Mouse (Mus musculus) stomach, embryonic 16.5 days (tissue): ENCODE measurements around the gene Exosc1. TPM values are rescaled to one million over a fixed set of nuclear protein-coding genes. Genes with fewer than 3 reads are reported as not detected.
A peak's percentile ranks its signal among the peaks of the same experiment; 100 is the strongest.

Experiments used
- ATAC-seq: fragments of 200-750 bp; cut with Nextera tagmentation; 2 replicates; pipeline ENCODE4 v1.8.0; 2017; ENCODE audit warnings: moderate number of reproducible peaks, moderate TSS enrichment; ENCODE audit not compliant: insufficient read depth, low FRiP score
- H3K27ac ChIP-seq: fragments of 300-500 bp; sonication (generic); 2 replicates; pipeline ENCODE4 v1.5.1; 2014; ENCODE audit warnings: low read length
- H3K27me3 ChIP-seq: fragments of 300-500 bp; sonication (generic); 2 replicates; pipeline ENCODE4 v1.6.1; 2014; ENCODE audit warnings: low read length, control low read depth, mixed read lengths; ENCODE audit not compliant: control insufficient read depth, insufficient read depth
- H3K36me3 ChIP-seq: fragments of 300-500 bp; sonication (generic); 2 replicates; pipeline ENCODE4 v1.6.1; 2014; ENCODE audit warnings: low read length; ENCODE audit not compliant: control insufficient read depth, insufficient read depth
- H3K4me1 ChIP-seq: fragments of 300-500 bp; sonication (generic); 2 replicates; pipeline ENCODE4 v1.6.1; 2014; ENCODE audit warnings: low read length, control low read depth, mixed read lengths; ENCODE audit not compliant: control insufficient read depth, insufficient read depth
- H3K4me2 ChIP-seq: fragments of 300-500 bp; sonication (generic); 2 replicates; pipeline ENCODE4 v1.6.1; 2014; ENCODE audit warnings: low read depth, low read length, mixed read lengths
- H3K4me3 ChIP-seq: fragments of 300-500 bp; sonication (generic); replicated peaks from 2 replicates; pipeline ENCODE4 v1.5.1; 2014; ENCODE audit warnings: mild to moderate bottlenecking, low read length
- H3K9ac ChIP-seq: fragments of 300-500 bp; sonication (generic); 2 replicates; pipeline ENCODE4 v1.6.1; 2014; ENCODE audit warnings: low read length
- H3K9me3 ChIP-seq: fragments of 300-500 bp; sonication (generic); replicated peaks from 2 replicates; pipeline ENCODE4 v1.6.1; 2016; ENCODE audit warnings: low read length, control low read depth; ENCODE audit not compliant: control insufficient read depth
- WGBS: fragments of 180-500 bp; shearing (Covaris S2); extraction: QIAGEN DNeasy Blood & Tissue Kit; methylation state at CpG from one replicate; pipeline ENCODE4 v1.1.7; 2014; 5-methylcytosine and 5-hydroxymethylcytosine counted together
- polyA plus RNA-seq: library from polyadenylated mRNA; unstranded; fragments of >200 nt; fragmentation: Nextera tagmentation; extraction: Ambion mirVana; gene quantifications from 2 replicates; pipeline ENCODE4 v1.2.1, GENCODE M21; 2015

Gene Exosc1
- polyA plus RNA-seq, 1 experiment from 2014 or later, result 64.4 TPM

DNA sequence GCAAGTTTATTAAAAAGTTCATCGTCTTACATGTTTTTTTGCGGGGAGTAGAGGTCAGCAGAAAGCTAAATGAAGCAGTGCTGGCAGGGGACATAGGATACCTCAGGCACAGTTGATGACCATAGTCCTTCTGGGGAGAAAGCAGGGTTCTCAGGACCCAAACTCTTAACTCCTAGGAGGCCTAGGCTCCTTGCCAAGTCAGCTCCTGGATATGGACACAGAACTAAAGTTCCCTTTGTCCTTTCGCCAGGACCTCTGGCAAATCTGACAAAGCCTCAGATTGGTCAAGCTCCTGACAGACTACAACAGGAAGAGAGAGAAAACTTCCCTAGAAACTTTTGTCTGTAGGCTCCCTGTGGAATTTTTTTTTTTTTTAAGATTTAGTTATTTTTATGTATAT is 24.5 kb downstream of the Exosc1 start:
- Histone ChIP-seq H3K4me3 (no peak overlapping the region), H3K27ac (no peak overlapping the region), H3K9me3 (no peaks in the 10 kb centered on the region), H3K27me3 (no peaks in the 10 kb centered on the region), H3K9ac (no peak overlapping the region), H3K4me2 (no peak overlapping the region), H3K36me3 (no peaks in the 10 kb centered on the region), H3K4me1 (peaks cover 23% of the 10 kb centered on the region)
- ATAC-seq, result no peak
- 86% methylated on average over 3 of the region's 3 CpGs for WGBS

DNA sequence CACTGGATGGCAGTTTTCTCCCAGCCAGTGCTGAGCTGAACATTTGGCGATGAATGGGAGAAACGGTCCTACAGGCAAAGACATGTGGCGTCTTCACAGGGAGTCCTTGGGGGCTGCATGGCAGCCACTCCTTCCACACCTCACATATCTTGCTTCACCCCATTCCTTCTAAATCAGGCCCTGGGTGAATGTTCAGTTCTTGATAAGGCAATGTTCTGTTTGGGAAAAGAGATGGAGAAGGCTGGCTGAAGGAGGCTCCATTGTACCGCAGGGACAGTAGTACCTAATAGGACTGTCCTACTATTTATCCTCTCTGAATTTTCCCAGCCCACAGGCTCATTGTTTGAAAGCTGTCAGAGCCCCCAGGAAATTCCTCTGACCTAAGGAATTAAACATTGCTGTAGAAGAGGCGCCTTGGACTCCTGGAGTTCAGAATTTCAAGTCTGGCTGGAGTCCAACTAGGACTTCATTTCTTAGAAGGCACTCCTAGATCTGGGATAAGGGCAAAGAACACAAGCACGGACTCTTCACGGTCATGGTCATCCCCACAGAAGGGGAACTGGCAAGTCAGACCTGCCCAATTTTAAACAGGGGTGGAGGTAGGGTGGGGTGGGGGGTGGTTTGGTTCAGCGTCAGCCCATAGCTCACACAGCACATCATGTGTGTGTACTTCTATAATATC is 26.0 kb downstream of the Exosc1 start:
- peak overlapping the region; percentile 6; the same call in 1 of the 2 replicates for H3K4me2 ChIP-seq
- WGBS, result 28% methylated on average over 8 of the region's 8 CpGs
- ATAC-seq, result no peak

DNA sequence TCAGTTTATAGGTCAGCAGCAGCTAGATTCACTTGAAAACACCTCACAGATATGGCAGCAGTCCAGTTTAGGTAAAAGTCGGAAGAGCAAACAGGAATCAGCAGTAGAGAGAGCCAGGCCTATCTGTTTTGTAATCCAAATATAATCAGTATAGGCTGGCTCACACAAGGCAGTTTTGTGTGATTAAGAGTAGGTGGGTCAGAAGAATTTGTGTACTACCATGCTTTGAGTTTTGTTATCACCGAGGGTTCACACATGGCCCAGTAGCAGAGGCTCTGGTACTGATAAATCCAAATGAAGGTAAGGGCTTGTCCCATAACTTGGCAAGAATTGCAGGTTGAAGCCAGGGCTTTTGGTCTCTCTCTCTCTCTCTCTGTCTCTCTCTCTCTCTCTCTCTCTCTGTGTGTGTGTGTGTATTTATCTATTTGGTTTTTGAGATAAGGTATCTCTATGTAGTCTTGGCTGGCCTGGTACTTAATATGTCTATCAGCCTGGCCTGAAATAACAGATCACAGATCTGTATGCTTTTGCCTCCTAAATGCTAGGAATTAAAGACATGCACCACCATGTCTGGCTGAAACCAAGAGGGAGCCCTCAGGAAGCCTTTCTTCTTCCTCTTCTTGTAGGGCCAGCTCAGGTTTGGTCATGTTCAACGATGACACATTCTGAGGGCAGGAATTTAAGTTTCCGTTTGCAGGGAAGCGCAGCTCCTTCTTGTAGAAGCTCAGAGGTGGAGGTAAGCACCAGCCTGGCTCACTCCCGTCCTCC is 26.7 kb downstream of the Exosc1 start:
- ATAC-seq, result peak; percentile 32; the same call in 1 of the 2 replicates
- H3K27ac ChIP-seq, result peak overlapping the region; percentile 85
- no peaks in the 10 kb centered on the region for H3K9me3 ChIP-seq
- no peaks in the 10 kb centered on the region for H3K36me3 ChIP-seq
- no peak overlapping the region for H3K4me3 ChIP-seq
- 41% methylated on average over 6 of the region's 6 CpGs for WGBS
- peaks cover 14% of the 10 kb centered on the region for H3K4me1 ChIP-seq
- H3K9ac ChIP-seq, result no peak overlapping the region
- no peaks in the 10 kb centered on the region for H3K27me3 ChIP-seq
- peak overlapping the region; percentile 6; the same call in 1 of the 2 replicates for H3K4me2 ChIP-seq

More for the DNA sequence above, 26.0 kb downstream of the Exosc1 start:
- no peaks in the 10 kb centered on the region for H3K9me3 ChIP-seq
- H3K4me1 ChIP-seq, result peaks cover 14% of the 10 kb centered on the region
- H3K9ac ChIP-seq, result no peak overlapping the region
- no peak overlapping the region for H3K4me3 ChIP-seq
- H3K36me3 ChIP-seq, result no peaks in the 10 kb centered on the region
- peak overlapping the region; percentile 85 for H3K27ac ChIP-seq
- H3K27me3 ChIP-seq, result no peaks in the 10 kb centered on the region

DNA sequence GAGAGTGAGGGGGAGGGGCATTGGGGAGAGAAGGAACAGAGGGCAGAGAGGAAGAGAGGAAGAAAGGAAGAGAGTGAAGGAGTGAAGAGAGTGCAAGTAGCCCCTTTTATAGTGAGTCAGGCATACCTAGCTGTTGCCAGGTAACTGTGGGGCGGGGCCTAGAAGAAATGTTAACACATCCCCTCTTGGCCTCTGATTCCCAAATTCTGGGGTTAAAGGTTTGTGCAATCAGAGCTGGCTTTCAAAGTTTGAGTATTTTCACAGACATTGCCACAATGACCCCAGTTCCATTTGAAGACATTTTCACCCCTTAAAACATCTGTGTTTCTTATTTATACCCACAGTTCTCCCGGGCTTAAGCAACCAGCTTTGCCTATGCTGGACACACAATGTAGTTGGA is 28.0 kb downstream of the Exosc1 start:
- WGBS, result 90% methylated on average over 2 of the region's 2 CpGs
- no peaks in the 10 kb centered on the region for H3K27me3 ChIP-seq
- no peak overlapping the region for H3K4me2 ChIP-seq
- H3K36me3 ChIP-seq, result no peaks in the 10 kb centered on the region
- H3K27ac ChIP-seq, result no peak overlapping the region
- peaks cover 14% of the 10 kb centered on the region for H3K4me1 ChIP-seq
- H3K4me3 ChIP-seq, result no peak overlapping the region
- no peak overlapping the region for H3K9ac ChIP-seq
- ATAC-seq, result no peak
- H3K9me3 ChIP-seq, result no peaks in the 10 kb centered on the region

DNA sequence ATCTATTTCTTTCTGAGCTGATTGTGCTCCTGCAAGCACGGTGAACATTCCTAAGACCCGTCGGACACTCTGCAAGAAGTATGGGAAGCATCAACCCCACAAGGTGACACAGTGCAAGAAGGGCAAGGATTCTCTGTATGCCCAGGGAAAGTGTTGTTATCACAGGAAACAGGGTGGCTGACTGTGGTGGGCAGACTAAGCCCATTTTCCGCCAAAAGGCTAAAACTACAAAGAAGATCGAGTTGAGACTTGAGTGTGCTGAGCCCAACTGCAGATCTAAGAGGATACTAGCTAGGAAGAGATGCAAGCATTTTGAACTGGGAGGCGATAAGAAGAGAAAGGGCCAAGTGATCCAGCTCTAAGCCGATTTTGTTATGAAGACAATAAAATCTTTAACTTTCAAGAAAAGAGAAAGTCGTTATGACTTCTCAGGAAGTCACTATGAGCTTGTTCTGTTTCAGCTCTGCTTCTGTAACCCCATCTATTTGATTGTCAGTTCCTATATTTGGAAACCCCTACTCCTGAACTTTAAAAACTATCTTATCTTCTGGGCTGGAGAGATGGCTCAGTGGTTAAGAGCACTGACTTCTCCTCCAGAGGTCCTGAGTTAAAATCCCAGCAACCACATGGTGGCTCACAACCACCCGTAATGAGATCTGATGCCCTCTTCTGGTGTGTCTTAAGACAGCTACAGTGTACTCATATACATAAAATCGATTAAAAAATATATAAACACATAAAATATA is 30.2 kb downstream of the Exosc1 start:
- Histone ChIP-seq H3K4me2 (no peak overlapping the region), H3K9ac (no peak overlapping the region), H3K9me3 (no peaks in the 10 kb centered on the region), H3K27ac (no peak overlapping the region), H3K27me3 (no peaks in the 10 kb centered on the region), H3K4me1 (peaks cover 14% of the 10 kb centered on the region), H3K36me3 (no peaks in the 10 kb centered on the region), H3K4me3 (no peak overlapping the region)
- ATAC-seq, result no peak
- WGBS, result 77% methylated on average over 10 of the region's 10 CpGs

DNA sequence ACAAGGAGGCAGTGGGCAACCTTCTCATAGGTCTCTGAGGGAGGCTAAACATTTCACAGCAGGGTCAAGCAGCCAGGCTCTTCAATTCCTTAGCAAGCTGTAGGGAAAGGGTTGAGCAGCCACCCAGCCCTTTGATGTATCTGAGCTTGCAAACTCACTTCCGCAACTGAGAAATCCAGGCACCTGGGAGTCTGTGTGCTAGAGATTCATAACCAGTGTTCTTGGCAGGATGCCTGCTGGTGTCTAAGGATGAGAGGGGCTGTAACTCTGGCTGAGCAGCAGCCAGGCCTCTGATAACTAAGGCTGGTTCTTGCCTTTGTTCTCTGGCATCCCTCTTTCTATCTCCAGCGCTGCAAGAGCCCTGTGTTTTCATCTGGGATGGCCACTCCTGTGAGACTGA is 31.5 kb downstream of the Exosc1 start:
- H3K9ac ChIP-seq, result no peak overlapping the region
- no peak for ATAC-seq
- H3K36me3 ChIP-seq, result no peaks in the 10 kb centered on the region
- H3K27me3 ChIP-seq, result no peaks in the 10 kb centered on the region
- no peak overlapping the region for H3K4me3 ChIP-seq
- H3K9me3 ChIP-seq, result no peaks in the 10 kb centered on the region
- WGBS, result 33% methylated on average over 2 of the region's 2 CpGs
- H3K4me1 ChIP-seq, result peaks cover under 1% of the 10 kb centered on the region; the same call in 1 of the 2 replicates
- H3K4me2 ChIP-seq, result no peak overlapping the region
- H3K27ac ChIP-seq, result no peak overlapping the region

DNA sequence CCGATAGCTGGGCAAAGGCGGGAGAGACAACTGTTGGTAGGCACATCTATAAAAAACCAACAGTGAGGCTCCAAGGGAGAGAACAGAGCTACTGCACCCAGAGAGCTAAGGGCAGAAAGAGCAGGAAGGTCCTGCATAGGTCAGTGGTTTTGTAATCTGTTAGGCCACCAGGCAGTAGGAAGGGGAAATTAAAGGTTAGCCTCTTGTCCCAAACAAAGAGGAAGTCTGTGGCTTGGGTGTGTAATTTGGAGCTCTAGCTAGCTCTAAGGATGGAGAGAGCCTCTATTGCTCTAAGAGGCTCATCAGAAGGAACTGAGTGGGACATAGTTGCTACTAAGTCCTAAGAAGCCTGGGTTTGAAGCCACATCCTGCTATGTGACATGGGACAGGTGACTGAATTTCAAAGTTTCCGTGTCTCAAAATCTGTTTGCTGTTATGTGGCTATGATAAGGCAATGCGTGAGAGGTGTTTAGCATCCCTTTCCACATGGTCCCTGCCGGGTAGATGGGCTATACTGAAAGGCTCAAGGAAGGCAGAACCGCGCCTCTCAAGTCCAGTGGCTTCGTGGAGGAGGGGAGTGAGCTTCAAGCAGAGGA is 32.6 kb downstream of the Exosc1 start:
- H3K27me3 ChIP-seq, result no peaks in the 10 kb centered on the region
- no peaks in the 10 kb centered on the region for H3K36me3 ChIP-seq
- H3K4me3 ChIP-seq, result no peak overlapping the region
- no peak for ATAC-seq
- no peaks in the 10 kb centered on the region for H3K9me3 ChIP-seq
- H3K4me1 ChIP-seq, result no peaks in the 10 kb centered on the region; the same call in 1 of the 2 replicates
- 79% methylated on average over 8 of the region's 8 CpGs for WGBS
- H3K27ac ChIP-seq, result no peak overlapping the region
- no peak overlapping the region for H3K9ac ChIP-seq
- H3K4me2 ChIP-seq, result no peak overlapping the region

DNA sequence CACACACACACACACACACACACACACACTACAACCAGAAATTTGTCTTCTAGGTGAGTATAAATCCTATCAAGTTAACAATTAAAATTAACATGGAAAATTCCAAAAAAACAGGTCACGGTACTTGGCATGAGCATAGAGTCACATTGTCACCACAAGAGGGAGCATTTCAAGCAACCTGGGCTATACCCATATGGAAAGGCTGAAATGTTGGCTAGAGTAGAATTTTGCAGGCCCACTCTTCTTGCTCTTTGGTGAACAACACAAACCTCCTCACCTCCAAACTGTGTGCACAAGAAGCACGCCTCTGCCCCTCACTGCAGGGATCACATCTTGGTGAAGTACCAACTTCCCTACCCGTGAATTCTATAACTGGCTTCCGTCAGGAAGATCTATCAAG is 34.4 kb downstream of the Exosc1 start:
- Histone ChIP-seq H3K4me3 (no peak overlapping the region), H3K9me3 (no peaks in the 10 kb centered on the region), H3K4me2 (no peak overlapping the region), H3K9ac (no peak overlapping the region), H3K36me3 (no peaks in the 10 kb centered on the region), H3K27me3 (no peaks in the 10 kb centered on the region), H3K4me1 (peaks cover 8% of the 10 kb centered on the region), H3K27ac (no peak overlapping the region)
- no peak for ATAC-seq
- 38% methylated on average over 4 of the region's 4 CpGs for WGBS
